Mouse (Mus musculus) heart, embryonic 16.5 days (tissue): ENCODE data around the gene Slc25a33. TPM values are rescaled to one million over a fixed set of nuclear protein-coding genes. Genes with fewer than 3 reads are reported as not detected.

Experiments used
- ATAC-seq: fragments of 200-750 bp; cut with Nextera tagmentation; replicated peaks from 2 replicates; pipeline ENCODE4 v1.8.0; 2017; ENCODE audit warnings: moderate number of reproducible peaks; ENCODE audit not compliant: insufficient read depth, low FRiP score; ENCODE audit errors: extremely low read depth
- H3K27ac ChIP-seq: fragments of 300-500 bp; sonication (generic); 2 replicates; pipeline ENCODE4 v1.5.1; 2014; ENCODE audit warnings: mild to moderate bottlenecking, low read length, control low read depth, moderate library complexity
- H3K27me3 ChIP-seq: fragments of 300-500 bp; sonication (generic); 2 replicates; pipeline ENCODE4 v1.6.1; 2014; ENCODE audit warnings: low read length, mixed read lengths; ENCODE audit not compliant: control insufficient read depth, insufficient read depth
- H3K36me3 ChIP-seq: fragments of 300-500 bp; sonication (generic); 2 replicates; pipeline ENCODE4 v1.6.1; 2014; ENCODE audit not compliant: control insufficient read depth, insufficient read depth
- H3K4me1 ChIP-seq: fragments of 300-500 bp; sonication (generic); 2 replicates; pipeline ENCODE4 v1.6.1; 2014; ENCODE audit warnings: low read length, mixed read lengths; ENCODE audit not compliant: control insufficient read depth, insufficient read depth
- H3K4me2 ChIP-seq: fragments of 300-500 bp; sonication (generic); 2 replicates; pipeline ENCODE4 v1.6.1; 2014; ENCODE audit warnings: low read depth, mild to moderate bottlenecking, control low read depth, low read length
- H3K4me3 ChIP-seq: fragments of 300-500 bp; sonication (generic); 2 replicates; pipeline ENCODE4 v1.5.1; 2014; ENCODE audit warnings: mild to moderate bottlenecking, control low read depth, low read length
- H3K9ac ChIP-seq: fragments of 300-500 bp; sonication (generic); 2 replicates; pipeline ENCODE4 v1.6.1; 2014; ENCODE audit warnings: low read length, control low read depth
- H3K9me3 ChIP-seq: fragments of 300-500 bp; sonication (generic); replicated peaks from 2 replicates; pipeline ENCODE4 v1.6.1; 2016; ENCODE audit warnings: low read length; ENCODE audit not compliant: control insufficient read depth
- WGBS: fragments of 180-500 bp; shearing (Covaris S2); extraction: QIAGEN DNeasy Blood & Tissue Kit; methylation state at CpG from one replicate; pipeline ENCODE4 v1.1.7; 2014; 5-methylcytosine and 5-hydroxymethylcytosine counted together
- polyA plus RNA-seq: library from polyadenylated mRNA; unstranded; fragments of >200 nt; fragmentation: Nextera tagmentation; extraction: Ambion mirVana; gene quantifications from 2 replicates; pipeline ENCODE4 v1.2.1, GENCODE M21; 2015

Gene Slc25a33
- polyA plus RNA-seq, 1 experiment from 2014 or later = 6.5 TPM

- 54% methylated on average over 7 of the region's 7 CpGs for WGBS
- Histone ChIP-seq H3K27me3 (no peaks in the 10 kb centered on the region), H3K9ac (no peak overlapping the region), H3K36me3 (peaks cover 30% of the 10 kb centered on the region), H3K4me3 (no peak overlapping the region), H3K4me1 (peaks cover 45% of the 10 kb centered on the region), H3K4me2 (peak overlapping the region; percentile 1; the same call in 1 of the 2 replicates), H3K27ac (peak overlapping the region; percentile 17), H3K9me3 (no peaks in the 10 kb centered on the region)
- no peak for ATAC-seq
These were observed 43.2 kb downstream of the Slc25a33 start for GRCm38 (mm10) chr4:149730827-149731226.

GRCm38 (mm10) chr4:149728810-149729209 lies 45.3 kb downstream of the Slc25a33 start:
- Histone ChIP-seq H3K4me2 (no peak overlapping the region), H3K27ac (no peak overlapping the region), H3K27me3 (no peaks in the 10 kb centered on the region), H3K36me3 (peaks cover 37% of the 10 kb centered on the region), H3K4me3 (no peak overlapping the region), H3K4me1 (peaks cover 25% of the 10 kb centered on the region), H3K9me3 (no peaks in the 10 kb centered on the region), H3K9ac (no peak overlapping the region)
- ATAC-seq = no peak
- WGBS = 69% methylated on average over 8 of the region's 8 CpGs

DNA sequence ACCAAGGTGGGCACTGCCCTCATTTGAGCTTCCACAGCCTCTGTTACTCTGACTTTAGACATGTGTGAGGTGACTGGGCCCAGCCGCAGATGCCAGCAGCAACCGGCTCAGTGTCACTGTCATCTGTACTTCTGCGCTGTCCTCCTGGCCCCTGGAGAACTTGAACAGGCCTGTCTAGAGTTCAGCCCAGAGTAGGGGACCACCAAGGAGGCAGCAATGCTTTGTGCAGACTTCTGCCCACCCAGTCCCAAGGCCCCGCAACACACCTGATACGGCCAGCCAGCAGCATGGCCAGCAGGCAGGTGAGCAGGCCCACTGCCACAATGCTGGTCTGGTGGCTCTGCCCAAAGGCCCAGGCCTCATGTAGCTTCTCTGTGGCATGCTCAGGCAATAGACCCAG lies 46.4 kb downstream of the Slc25a33 start:
- ATAC-seq = no peak
- Histone ChIP-seq H3K4me1 (peaks cover 13% of the 10 kb centered on the region), H3K27me3 (no peaks in the 10 kb centered on the region), H3K27ac (no peak overlapping the region), H3K9me3 (no peaks in the 10 kb centered on the region), H3K36me3 (peaks cover 37% of the 10 kb centered on the region), H3K4me3 (no peak overlapping the region), H3K9ac (no peak overlapping the region), H3K4me2 (no peak overlapping the region)
- 89% methylated on average over 5 of the region's 5 CpGs for WGBS

GRCm38 (mm10) chr4:149725661-149726350 lies 48.3 kb downstream of the Slc25a33 start:
- no peak overlapping the region for H3K9ac ChIP-seq
- no peak overlapping the region for H3K4me3 ChIP-seq
- 49% methylated on average over 15 of the region's 15 CpGs for WGBS
- no peak for ATAC-seq
- no peak overlapping the region for H3K27ac ChIP-seq
- H3K9me3 ChIP-seq = no peaks in the 10 kb centered on the region
- no peak overlapping the region for H3K4me2 ChIP-seq
- H3K4me1 ChIP-seq = no peaks in the 10 kb centered on the region; the same call in 1 of the 2 replicates
- no peaks in the 10 kb centered on the region for H3K27me3 ChIP-seq
- peaks cover 48% of the 10 kb centered on the region for H3K36me3 ChIP-seq

DNA sequence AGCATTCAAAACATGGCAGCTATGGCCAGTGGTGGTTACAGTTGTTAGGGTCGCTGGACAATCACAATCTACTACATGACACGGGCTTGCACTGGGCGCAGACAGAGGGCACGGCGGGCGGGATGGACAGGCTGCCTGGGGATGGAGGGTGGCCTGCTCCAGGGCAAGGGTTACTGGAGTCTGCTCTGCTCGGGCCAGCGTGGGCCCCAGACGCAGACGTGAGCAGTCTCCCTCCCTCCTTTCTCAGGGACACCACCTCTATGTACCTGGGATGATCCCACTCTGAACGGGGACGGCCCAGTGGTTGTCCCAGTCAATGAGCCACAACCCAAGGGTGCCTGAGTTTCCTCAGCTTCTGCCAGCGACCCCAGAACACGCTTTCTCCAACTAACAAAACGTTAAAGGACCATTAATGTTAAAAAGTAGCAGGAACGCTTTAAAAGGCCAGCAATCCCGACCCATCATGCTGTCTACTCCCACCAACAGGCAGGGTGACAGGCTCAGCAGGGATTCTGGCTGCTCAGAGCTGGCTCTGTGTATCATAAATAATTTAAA lies 49.1 kb downstream of the Slc25a33 start:
- WGBS = 90% methylated on average over 17 of the region's 17 CpGs
- Histone ChIP-seq H3K36me3 (peaks cover 54% of the 10 kb centered on the region), H3K4me1 (no peaks in the 10 kb centered on the region; the same call in 1 of the 2 replicates), H3K27ac (no peak overlapping the region), H3K4me2 (no peak overlapping the region), H3K9ac (no peak overlapping the region), H3K9me3 (no peaks in the 10 kb centered on the region), H3K27me3 (no peaks in the 10 kb centered on the region), H3K4me3 (no peak overlapping the region)
- no peak for ATAC-seq

- 67% methylated on average over 17 of the region's 17 CpGs for WGBS
- peak; percentile 73 for ATAC-seq
- no peak overlapping the region for H3K4me2 ChIP-seq
- peaks cover 58% of the 10 kb centered on the region for H3K36me3 ChIP-seq
- H3K4me1 ChIP-seq = no peaks in the 10 kb centered on the region; the same call in 1 of the 2 replicates
- H3K9ac ChIP-seq = no peak overlapping the region
- H3K27me3 ChIP-seq = no peaks in the 10 kb centered on the region
- no peaks in the 10 kb centered on the region for H3K9me3 ChIP-seq
- H3K27ac ChIP-seq = peak overlapping the region; percentile 33; the same call in 1 of the 2 replicates
- no peak overlapping the region for H3K4me3 ChIP-seq
These were observed 50.0 kb downstream of the Slc25a33 start for GRCm38 (mm10) chr4:149723855-149724731.

- H3K4me3 ChIP-seq = no peak overlapping the region
- H3K9ac ChIP-seq = no peak overlapping the region
- H3K9me3 ChIP-seq = no peaks in the 10 kb centered on the region
- no peak overlapping the region for H3K27ac ChIP-seq
- H3K27me3 ChIP-seq = no peaks in the 10 kb centered on the region
- no peak for ATAC-seq
- no peaks in the 10 kb centered on the region; the same call in 1 of the 2 replicates for H3K4me1 ChIP-seq
- H3K36me3 ChIP-seq = peaks cover 61% of the 10 kb centered on the region
- H3K4me2 ChIP-seq = no peak overlapping the region
- WGBS = 91% methylated on average over 12 of the region's 12 CpGs
These were observed 51.1 kb downstream of the Slc25a33 start for GRCm38 (mm10) chr4:149723021-149723390.

DNA sequence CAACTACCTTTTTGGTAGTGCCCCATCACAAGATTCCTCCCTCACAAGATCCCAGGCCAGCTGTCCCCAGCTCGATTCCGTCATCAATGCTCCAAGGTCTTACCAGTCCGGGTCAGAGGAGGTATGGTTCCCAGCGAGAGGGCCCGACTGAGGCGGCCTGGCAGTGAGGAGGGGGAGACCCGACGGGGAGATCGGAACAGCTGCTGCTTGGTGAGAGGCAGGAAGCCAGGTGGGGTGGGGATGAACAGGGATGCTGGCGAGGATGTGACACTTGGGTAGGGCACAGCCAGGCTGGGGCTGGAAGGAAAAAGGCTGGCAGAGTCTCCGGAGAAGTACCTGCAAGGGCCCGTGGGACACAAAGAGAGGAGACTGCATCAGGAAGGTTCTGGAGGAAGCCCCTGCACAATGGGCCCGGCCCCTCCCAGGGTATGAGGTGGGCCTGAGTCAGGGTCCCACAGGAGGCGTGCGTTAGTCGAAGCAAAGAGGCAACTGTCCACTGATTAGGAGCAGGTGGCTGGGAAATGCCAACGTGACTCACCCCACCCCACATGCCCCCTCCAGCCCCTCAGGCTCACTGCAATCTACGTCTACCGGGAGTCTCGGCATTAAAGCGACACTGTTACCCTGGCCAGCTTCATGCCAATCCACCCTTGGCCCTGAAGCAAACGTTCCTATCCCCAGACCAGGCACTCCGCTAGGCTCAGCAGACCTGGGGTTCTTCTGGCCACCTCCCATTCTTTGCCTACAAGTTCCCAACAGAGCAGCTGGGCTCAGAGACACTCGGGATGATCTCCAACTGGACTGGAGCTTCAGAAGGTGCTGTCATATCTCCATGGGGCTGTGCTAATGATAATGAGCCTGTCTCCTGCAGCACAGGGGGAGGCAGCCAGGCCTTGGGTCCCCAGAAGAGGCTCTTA lies 51.7 kb downstream of the Slc25a33 start:
- ATAC-seq = no peak
- Histone ChIP-seq H3K4me3 (no peak overlapping the region), H3K4me1 (no peaks in the 10 kb centered on the region; the same call in 1 of the 2 replicates), H3K9ac (no peak overlapping the region), H3K27ac (no peak overlapping the region), H3K9me3 (no peaks in the 10 kb centered on the region), H3K27me3 (no peaks in the 10 kb centered on the region), H3K36me3 (peaks cover 61% of the 10 kb centered on the region), H3K4me2 (no peak overlapping the region)
- WGBS = 87% methylated on average over 24 of the region's 24 CpGs
